Mouse (Mus musculus) embryonic facial prominence, embryonic 13.5 days (tissue): Measurements from ENCODE around the gene Ctbs. TPM values are rescaled to one million over a fixed set of nuclear protein-coding genes. Genes with fewer than 3 reads are reported as not detected.
A peak's percentile ranks its signal among the peaks of the same experiment; 100 is the strongest.

Source experiments
- ATAC-seq: fragments of 200-750 bp; cut with Nextera tagmentation; 2 replicates; pipeline ENCODE4 v1.8.0; 2017; ENCODE audit warnings: low read depth; ENCODE audit not compliant: insufficient number of reproducible peaks, insufficient read depth, low FRiP score, low TSS enrichment
- H3K27ac ChIP-seq: fragments of 300-500 bp; sonication (generic); 2 replicates; pipeline ENCODE4 v1.5.1; 2015; ENCODE audit warnings: moderate library complexity, mild to moderate bottlenecking, inconsistent platforms
- H3K27me3 ChIP-seq: fragments of 300-500 bp; sonication (generic); 2 replicates; pipeline ENCODE4 v1.6.1; 2015; ENCODE audit warnings: mild to moderate bottlenecking, inconsistent platforms
- H3K36me3 ChIP-seq: fragments of 300-500 bp; sonication (generic); 2 replicates; pipeline ENCODE4 v1.6.1; 2015; ENCODE audit warnings: mild to moderate bottlenecking, inconsistent platforms
- H3K4me1 ChIP-seq: fragments of 300-500 bp; sonication (generic); 2 replicates; pipeline ENCODE4 v1.6.1; 2015; ENCODE audit warnings: inconsistent platforms
- H3K4me2 ChIP-seq: fragments of 300-500 bp; sonication (generic); 2 replicates; pipeline ENCODE4 v1.6.1; 2015; ENCODE audit warnings: moderate library complexity, mild to moderate bottlenecking, inconsistent platforms
- H3K4me3 ChIP-seq: fragments of 300-500 bp; sonication (generic); 2 replicates; pipeline ENCODE4 v1.5.1; 2015; ENCODE audit warnings: mild to moderate bottlenecking, inconsistent platforms
- H3K9ac ChIP-seq: fragments of 300-500 bp; sonication (generic); 2 replicates; pipeline ENCODE4 v1.6.1; 2015; ENCODE audit warnings: mild to moderate bottlenecking, inconsistent platforms
- H3K9me3 ChIP-seq: fragments of 300-500 bp; sonication (generic); 2 replicates; pipeline ENCODE4 v1.6.1; 2016; ENCODE audit warnings: inconsistent platforms
- WGBS: fragments of 180-500 bp; shearing (Covaris S2); methylation state at CpG from one replicate; pipeline ENCODE4 v1.1.7; 2015; ENCODE audit warnings: mixed read lengths; 5-methylcytosine and 5-hydroxymethylcytosine counted together
- polyA plus RNA-seq: library from polyadenylated mRNA; unstranded; fragments of >200 nt; fragmentation: Nextera tagmentation; extraction: Ambion mirVana; gene quantifications from 2 replicates; pipeline ENCODE4 v1.2.1, GENCODE M21; 2015

Gene Ctbs
- polyA plus RNA-seq, 1 experiment from 2014 or later: 9.6 TPM

- H3K9ac ChIP-seq: no peak overlapping the region
- no peak overlapping the region for H3K4me3 ChIP-seq
- no peaks in the 10 kb centered on the region for H3K27me3 ChIP-seq
- no peaks in the 10 kb centered on the region for H3K9me3 ChIP-seq
- 0 out of 2 replicates have a peak, but pooled peaks cover 4% of the 10 kb centered on the region for H3K36me3 ChIP-seq
- peaks cover 8% of the 10 kb centered on the region; the same call in 1 of the 2 replicates for H3K4me1 ChIP-seq
- ATAC-seq: no peak
- no peak overlapping the region for H3K4me2 ChIP-seq
- WGBS: 89% methylated on average over 10 of the region's 10 CpGs
- no peak overlapping the region for H3K27ac ChIP-seq
These were observed 1.2 kb upstream of the Ctbs start for GRCm38 (mm10) chr3:146448372-146448771.

- Histone ChIP-seq H3K36me3 (0 out of 2 replicates have a peak, but pooled peaks cover 4% of the 10 kb centered on the region), H3K9me3 (no peaks in the 10 kb centered on the region), H3K4me3 (no peak overlapping the region), H3K4me1 (peaks cover 8% of the 10 kb centered on the region; the same call in 1 of the 2 replicates), H3K27ac (no peak overlapping the region), H3K27me3 (no peaks in the 10 kb centered on the region), H3K9ac (no peak overlapping the region), H3K4me2 (no peak overlapping the region)
- no peak for ATAC-seq
- 73% methylated on average over 6 of the region's 6 CpGs for WGBS
These were observed 626 bp upstream of the Ctbs start for GRCm38 (mm10) chr3:146448969-146449368.

DNA sequence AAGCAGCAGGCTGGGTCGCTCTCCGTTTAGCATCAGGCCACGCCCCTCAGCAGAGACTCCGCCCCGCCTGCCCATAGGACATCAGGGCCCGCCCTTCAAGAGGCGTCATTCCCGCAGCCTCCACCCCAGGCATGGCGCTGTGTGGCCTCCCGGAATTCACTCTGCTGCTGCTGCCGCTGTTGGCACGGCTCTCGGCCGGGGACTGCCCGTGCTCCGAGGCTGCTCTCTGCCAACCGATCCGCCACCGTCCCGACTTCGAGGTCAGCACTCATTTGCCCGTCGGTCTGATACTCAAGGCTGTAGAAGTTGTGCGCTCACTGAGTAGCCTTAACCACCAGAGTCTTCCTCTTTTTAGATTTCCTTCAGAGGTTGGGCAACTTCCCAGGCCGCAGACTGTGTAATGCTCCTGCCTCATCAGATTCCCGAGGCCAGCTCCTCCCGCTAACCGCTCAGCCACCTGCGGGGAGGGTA lies 811 bp downstream of the Ctbs start:
- peaks cover 7% of the 10 kb centered on the region; the same call in 1 of the 2 replicates for H3K36me3 ChIP-seq
- no peaks in the 10 kb centered on the region for H3K9me3 ChIP-seq
- peak overlapping the region; percentile 63 for H3K4me3 ChIP-seq
- peak; percentile 99 for ATAC-seq
- peaks cover 8% of the 10 kb centered on the region; the same call in 1 of the 2 replicates for H3K4me1 ChIP-seq
- peak overlapping the region; percentile 83 for H3K9ac ChIP-seq
- peak overlapping the region; percentile 87 for H3K27ac ChIP-seq
- under 1% methylated on average over 29 of the region's 29 CpGs for WGBS
- H3K4me2 ChIP-seq: peak overlapping the region; percentile 61
- H3K27me3 ChIP-seq: no peaks in the 10 kb centered on the region

DNA sequence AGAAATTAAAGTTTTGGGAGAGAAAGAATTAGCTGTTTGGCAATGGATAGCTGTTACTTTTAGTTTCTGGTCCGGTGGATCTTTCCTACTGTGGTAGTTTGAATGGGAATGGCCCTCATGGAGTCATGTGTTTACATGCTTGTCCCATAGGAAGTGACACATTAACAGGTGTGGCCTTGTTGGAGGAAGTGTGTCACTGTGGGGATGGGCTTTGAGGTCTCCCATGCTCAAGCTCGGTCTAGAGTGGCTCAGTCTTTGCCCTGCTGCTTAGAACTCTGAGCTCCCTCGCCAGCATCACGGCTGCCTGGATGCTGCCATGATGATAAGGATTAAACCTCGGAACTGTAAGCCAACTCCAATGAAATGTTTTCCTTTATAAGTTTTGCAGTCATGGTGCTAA lies 1.8 kb downstream of the Ctbs start:
- Histone ChIP-seq H3K36me3 (peaks cover 8% of the 10 kb centered on the region; the same call in 1 of the 2 replicates), H3K4me1 (peaks cover 8% of the 10 kb centered on the region; the same call in 1 of the 2 replicates), H3K27me3 (no peaks in the 10 kb centered on the region), H3K9me3 (no peaks in the 10 kb centered on the region), H3K4me3 (no peak overlapping the region), H3K4me2 (peak overlapping the region; percentile 61; the same call in 1 of the 2 replicates), H3K9ac (no peak overlapping the region), H3K27ac (no peak overlapping the region)
- ATAC-seq: no peak
- 81% methylated on average over 5 of the region's 5 CpGs for WGBS

- ATAC-seq: no peak
- Histone ChIP-seq H3K9ac (no peak overlapping the region), H3K4me3 (no peak overlapping the region), H3K36me3 (peaks cover under 1% of the 10 kb centered on the region; the same call in 1 of the 2 replicates), H3K27ac (no peak overlapping the region), H3K4me2 (no peak overlapping the region), H3K9me3 (no peaks in the 10 kb centered on the region), H3K4me1 (no peaks in the 10 kb centered on the region), H3K27me3 (no peaks in the 10 kb centered on the region)
- WGBS: 60% methylated on average over 2 of the region's 2 CpGs
These were observed 13.3 kb downstream of the Ctbs start for GRCm38 (mm10) chr3:146462939-146463338.

DNA sequence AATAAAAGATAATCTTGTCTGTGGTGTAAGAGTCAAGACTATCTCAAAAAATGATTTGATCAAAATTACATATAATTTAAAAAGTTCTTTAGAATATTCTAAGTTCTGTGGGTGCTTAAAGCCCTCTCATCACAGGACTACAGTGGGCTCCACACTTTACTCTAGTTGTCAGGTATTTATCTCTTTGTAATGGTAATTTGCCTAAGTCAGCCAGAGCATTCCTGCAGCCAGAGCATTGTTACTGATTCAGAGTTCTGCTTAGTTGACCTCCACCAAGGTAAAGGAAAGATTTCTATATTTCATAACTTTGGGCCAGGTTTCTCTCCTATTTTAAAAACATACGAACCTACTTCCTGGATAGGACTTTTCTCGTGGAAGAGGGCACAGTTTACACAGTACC lies 19.6 kb downstream of the Ctbs start:
- ATAC-seq: no peak
- Histone ChIP-seq H3K9ac (no peak overlapping the region), H3K4me3 (no peak overlapping the region), H3K4me1 (no peaks in the 10 kb centered on the region), H3K27me3 (no peaks in the 10 kb centered on the region), H3K4me2 (no peak overlapping the region), H3K36me3 (no peaks in the 10 kb centered on the region), H3K9me3 (no peaks in the 10 kb centered on the region), H3K27ac (no peak overlapping the region)
- WGBS: 79% methylated on average over 2 of the region's 2 CpGs

- Histone ChIP-seq H3K9me3 (no peaks in the 10 kb centered on the region), H3K9ac (no peak overlapping the region), H3K4me1 (no peaks in the 10 kb centered on the region), H3K27ac (no peak overlapping the region), H3K4me2 (no peak overlapping the region), H3K36me3 (no peaks in the 10 kb centered on the region), H3K4me3 (no peak overlapping the region), H3K27me3 (no peaks in the 10 kb centered on the region)
- ATAC-seq: no peak
- 68% methylated on average over 4 of the region's 4 CpGs for WGBS
These were observed 23.1 kb downstream of the Ctbs start for GRCm38 (mm10) chr3:146472657-146473056.

DNA sequence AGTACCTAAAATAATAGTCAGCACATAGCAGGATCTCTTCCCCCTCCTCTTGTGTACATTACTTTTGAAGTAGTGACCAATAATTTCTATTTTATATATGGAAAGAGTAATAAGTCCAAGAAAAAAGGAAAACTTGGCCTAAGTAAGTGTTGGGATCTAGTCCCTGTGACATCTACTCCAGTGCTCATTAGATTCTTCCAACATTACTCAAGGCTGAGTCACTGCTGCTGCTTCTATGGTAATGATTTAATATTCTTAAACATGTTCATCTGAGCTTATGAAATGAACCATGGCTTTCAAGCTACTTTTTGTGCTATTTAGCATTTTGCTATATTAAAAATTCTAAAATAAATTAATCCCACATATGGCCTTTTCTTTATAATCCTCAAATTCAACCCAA lies 24.1 kb downstream of the Ctbs start:
- Histone ChIP-seq H3K36me3 (no peaks in the 10 kb centered on the region), H3K4me1 (no peaks in the 10 kb centered on the region), H3K9ac (no peak overlapping the region), H3K4me3 (no peak overlapping the region), H3K4me2 (no peak overlapping the region), H3K27me3 (no peaks in the 10 kb centered on the region), H3K9me3 (no peaks in the 10 kb centered on the region), H3K27ac (no peak overlapping the region)
- no peak for ATAC-seq

DNA sequence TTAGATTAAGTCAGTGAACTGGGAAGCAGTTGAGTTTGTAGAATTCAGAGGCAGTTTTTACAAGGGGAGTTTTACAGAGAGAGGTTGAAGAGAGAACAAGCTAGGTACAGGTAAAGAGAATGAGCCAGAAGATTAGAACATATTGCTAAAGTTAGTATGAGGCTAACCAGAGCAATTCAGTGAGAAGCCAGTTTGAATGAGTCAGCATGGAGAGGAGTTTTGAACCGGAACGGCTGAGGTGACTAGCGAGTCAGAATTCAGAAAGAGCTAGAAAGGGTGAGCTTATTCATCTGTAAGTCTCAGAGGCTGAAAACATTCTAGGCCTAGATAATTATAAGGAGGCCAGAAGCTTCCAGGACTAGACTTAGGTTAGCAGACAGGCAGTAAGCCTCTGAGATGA lies 24.8 kb downstream of the Ctbs start:
- 90% methylated on average over 3 of the region's 3 CpGs for WGBS
- H3K4me2 ChIP-seq: no peak overlapping the region
- no peak overlapping the region for H3K4me3 ChIP-seq
- ATAC-seq: no peak
- no peak overlapping the region for H3K27ac ChIP-seq
- no peaks in the 10 kb centered on the region for H3K9me3 ChIP-seq
- no peak overlapping the region for H3K9ac ChIP-seq
- H3K36me3 ChIP-seq: no peaks in the 10 kb centered on the region
- no peaks in the 10 kb centered on the region for H3K4me1 ChIP-seq
- H3K27me3 ChIP-seq: no peaks in the 10 kb centered on the region

DNA sequence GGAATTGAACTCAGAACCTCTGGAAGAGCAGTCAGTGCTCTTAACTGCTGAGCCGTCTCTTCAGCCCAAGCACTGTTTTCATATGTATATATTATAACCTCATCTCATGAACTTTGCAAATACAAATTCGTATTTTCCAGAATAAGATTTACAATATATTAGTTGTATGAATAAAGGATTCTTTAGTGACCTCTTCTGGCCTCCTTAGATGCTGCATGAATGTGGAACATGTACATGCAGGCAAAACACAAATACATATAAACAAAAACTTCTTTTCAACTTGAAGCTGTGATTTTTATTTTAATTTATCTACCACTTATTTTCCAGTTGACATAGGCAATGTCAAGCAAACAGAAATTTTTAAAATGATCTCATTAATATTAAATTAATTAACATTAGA lies 32.4 kb downstream of the Ctbs start:
- H3K27me3 ChIP-seq: no peaks in the 10 kb centered on the region
- no peak overlapping the region for H3K9ac ChIP-seq
- WGBS: 66% methylated on average over 2 of the region's 2 CpGs
- H3K4me2 ChIP-seq: no peak overlapping the region
- ATAC-seq: no peak
- no peaks in the 10 kb centered on the region for H3K4me1 ChIP-seq
- no peak overlapping the region for H3K27ac ChIP-seq
- no peaks in the 10 kb centered on the region for H3K36me3 ChIP-seq
- no peak overlapping the region for H3K4me3 ChIP-seq
- H3K9me3 ChIP-seq: no peaks in the 10 kb centered on the region

DNA sequence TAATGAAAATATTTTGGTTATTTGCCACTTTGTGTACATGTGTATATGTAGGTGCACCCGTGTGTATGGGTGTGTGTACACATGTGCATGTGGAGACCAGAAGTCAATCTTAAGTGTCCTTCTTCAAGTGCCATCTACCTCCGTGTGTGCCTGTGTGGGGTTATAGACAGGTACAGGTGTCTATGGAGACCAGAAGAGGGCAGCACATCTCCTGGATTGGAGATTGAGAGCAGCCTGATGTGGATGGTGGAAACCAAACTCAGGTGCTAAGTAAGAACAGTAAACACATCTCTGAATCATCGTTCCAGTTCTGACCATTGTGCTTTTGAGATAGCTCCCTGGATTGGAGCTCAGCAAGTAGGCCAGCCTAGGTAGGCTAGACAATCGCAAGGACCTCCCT lies 36.9 kb downstream of the Ctbs start:
- Histone ChIP-seq H3K9me3 (no peaks in the 10 kb centered on the region), H3K4me2 (no peak overlapping the region), H3K36me3 (no peaks in the 10 kb centered on the region), H3K9ac (no peak overlapping the region), H3K27ac (no peak overlapping the region), H3K4me1 (no peaks in the 10 kb centered on the region), H3K27me3 (no peaks in the 10 kb centered on the region), H3K4me3 (no peak overlapping the region)
- no peak for ATAC-seq
- 85% methylated on average over 4 of the region's 4 CpGs for WGBS

DNA sequence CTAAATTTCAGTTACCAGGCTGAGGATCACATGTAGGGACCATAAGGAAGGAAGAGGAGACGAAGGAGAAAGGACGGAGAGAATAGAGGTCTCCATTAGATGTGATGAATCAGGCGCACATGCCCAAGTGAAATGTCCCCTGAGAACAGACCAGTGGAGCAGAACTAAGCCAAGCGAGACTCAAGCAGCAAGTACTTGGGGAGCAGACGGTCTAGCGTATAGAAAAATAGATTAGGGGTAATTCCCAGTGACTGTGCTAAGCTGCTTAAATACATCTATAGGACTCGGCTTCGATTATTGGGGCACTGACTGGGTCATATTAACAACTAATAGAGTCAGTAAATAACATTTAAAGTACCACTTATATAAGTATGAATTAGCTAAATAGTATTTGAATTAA lies 45.3 kb downstream of the Ctbs start:
- Histone ChIP-seq H3K9ac (no peak overlapping the region), H3K27me3 (no peaks in the 10 kb centered on the region), H3K4me1 (peaks cover 4% of the 10 kb centered on the region), H3K4me2 (no peak overlapping the region), H3K4me3 (no peak overlapping the region), H3K9me3 (no peaks in the 10 kb centered on the region), H3K36me3 (no peaks in the 10 kb centered on the region), H3K27ac (no peak overlapping the region)
- ATAC-seq: no peak
- 84% methylated on average over 8 of the region's 8 CpGs for WGBS
